Comparison of ENCODE assay signal across 15 mouse cellular contexts in genomic region chr4:133265759-133266158, GRCm38 (mm10). TPM values are rescaled to one million over a fixed set of nuclear protein-coding genes. Genes with fewer than 3 reads are reported as not detected.
"Had no signal": no experiment of that assay in that cellular context is flagged by ENCODE, and none has a peak within 500 bp of the region (broad histone marks: within the 10 kb centered on the region; RNA-seq: fewer than 3 reads in every experiment).

No protein-coding gene starts in this region.

- H3K27ac ChIP-seq: intestine, embryonic 15.5 days; layer of hippocampus, adult 2 months; limb, embryonic 12.5 days; liver, embryonic 13.5 days; macrophage; midbrain, embryonic 15.5 days; neural tube, embryonic 12.5 days; stomach, embryonic 15.5 days had no signal

- H3K4me3 ChIP-seq: intestine, embryonic 15.5 days; layer of hippocampus, adult 2 months; limb, embryonic 12.5 days; liver, embryonic 13.5 days; megakaryocyte, embryonic 14.5 days; midbrain, embryonic 15.5 days; neural tube, embryonic 12.5 days; stomach, embryonic 15.5 days had no signal

- DNase-seq: liver; liver, embryonic 13.5 days; liver, postnatal 0 days; lung, postnatal 14 days; thymus, postnatal 36 days had no signal

RNA-seq across cellular contexts. Expression of gene Gpr3, which starts 53.4 kb away (rescaled TPM):
- total RNA-seq: monocyte, adult 5-6 weeks; neutrophil, adult 5-6 weeks had no signal

RNA-seq across cellular contexts. Expression of gene Cd164l2, which starts 53.8 kb away (rescaled TPM):
- total RNA-seq: monocyte, adult 5-6 weeks had no signal
